8 mouse cellular contexts compared by ENCODE assay signal in genomic region chr16:35022242-35023137, GRCm38 (mm10). TPM values are rescaled to one million over a fixed set of nuclear protein-coding genes. Genes with fewer than 3 reads are reported as not detected.
DNase-seq lines count a peak whose midpoint lies in the region; ATAC-seq and TF ChIP-seq lines count a peak whose summit lies in the region.

Gene Hacd2 (plus strand): TSS chr16:35022428.

- H3K27ac ChIP-seq in ES-Bruce4 (ENCODE audit: insufficient read depth, low read length): no peak within 1 kb of the TSS
- peak within 1 kb of the TSS; percentile 76 for H3K27ac ChIP-seq in forebrain, embryonic 14.5 days (ENCODE audit: low read depth, low read length)
- peak within 1 kb of the TSS; percentile 88 for H3K27ac ChIP-seq in neural tube, embryonic 15.5 days (replicated peaks)

- peak within 1 kb of the TSS; percentile 97 for H3K9ac ChIP-seq in ES-Bruce4 (ENCODE audit: low read depth, poor library complexity, severe bottlenecking)
- peak within 1 kb of the TSS; percentile 84 for H3K9ac ChIP-seq in forebrain, embryonic 14.5 days (ENCODE audit: low read length)
- peak within 1 kb of the TSS; percentile 88 for H3K9ac ChIP-seq in neural tube, embryonic 15.5 days (replicated peaks)

- H3K4me2 ChIP-seq in forebrain, embryonic 14.5 days (ENCODE audit: low read length): peak within 1 kb of the TSS; percentile 65
- peak within 1 kb of the TSS; percentile 77 for H3K4me2 ChIP-seq in neural tube, embryonic 15.5 days

- no peaks in the 10 kb centered on the region for H3K27me3 ChIP-seq in ES-Bruce4 (ENCODE audit: control insufficient read depth, insufficient read depth, low read length, poor library complexity, severe bottlenecking)
- H3K27me3 ChIP-seq in forebrain, embryonic 14.5 days (replicated peaks; ENCODE audit: control insufficient read depth, insufficient read depth, low read length): 0 out of 2 replicates have a peak, but pooled peaks cover 7% of the 10 kb centered on the region
- peaks cover 22% of the 10 kb centered on the region for H3K27me3 ChIP-seq in neural tube, embryonic 15.5 days (replicated peaks)

- peak; percentile 96 for ATAC-seq in cerebellum, adult (ENCODE audit: insufficient number of reproducible peaks, low FRiP score, low TSS enrichment)
- peak; percentile 99 for ATAC-seq in forebrain, embryonic 14.5 days
- peak; percentile 99 for ATAC-seq in neural tube, embryonic 15.5 days (ENCODE audit: low FRiP score)

- no peaks in the 10 kb centered on the region for H3K9me3 ChIP-seq in ES-Bruce4 (replicated peaks; ENCODE audit: control insufficient read depth, insufficient read depth, low read length, poor library complexity, severe bottlenecking)
- H3K9me3 ChIP-seq in forebrain, embryonic 14.5 days (replicated peaks; ENCODE audit: control insufficient read depth, low read length): no peaks in the 10 kb centered on the region
- no peaks in the 10 kb centered on the region for H3K9me3 ChIP-seq in neural tube, embryonic 15.5 days (replicated peaks)

- H3K36me3 ChIP-seq in ES-Bruce4 (ENCODE audit: control insufficient read depth, insufficient read depth, low read length, poor library complexity, severe bottlenecking): peaks cover 8% of the 10 kb centered on the region
- peaks cover 3% of the 10 kb centered on the region; the same call in 1 of the 2 replicates for H3K36me3 ChIP-seq in forebrain, embryonic 14.5 days (ENCODE audit: control insufficient read depth, insufficient read depth, low read length)
- H3K36me3 ChIP-seq in neural tube, embryonic 15.5 days: peaks cover 3% of the 10 kb centered on the region; the same call in 1 of the 2 replicates

- TF ChIP-seq CTCF in ES-Bruce4 (IDR thresholded peaks at IDR 0.05; ENCODE audit: low read depth, low read length): no peak

- peak; percentile 30 for TF ChIP-seq POLR2A in ES-Bruce4 (IDR thresholded peaks at IDR 0.05; ENCODE audit: insufficient read depth, low read length)

- no peaks in the 10 kb centered on the region for H3K4me1 ChIP-seq in ES-Bruce4 (ENCODE audit: control insufficient read depth, insufficient read depth, low read length)
- no peaks in the 10 kb centered on the region for H3K4me1 ChIP-seq in forebrain, embryonic 14.5 days (ENCODE audit: control insufficient read depth, insufficient read depth, low read length)
- H3K4me1 ChIP-seq in neural tube, embryonic 15.5 days: peaks cover 12% of the 10 kb centered on the region

- intact Hi-C loops in heart, postnatal 14 days (cut with DNase I): no loop called here

- under 1% methylated on average over 82 of the region's 97 CpGs for WGBS in forebrain, embryonic 14.5 days
- WGBS in neural tube, embryonic 15.5 days: under 1% methylated on average over 84 of the region's 97 CpGs

- peak within 1 kb of the TSS; percentile 86 for H3K4me3 ChIP-seq in ES-Bruce4 (ENCODE audit: low read depth, low read length)
- H3K4me3 ChIP-seq in forebrain, embryonic 14.5 days (ENCODE audit: low read depth, low read length): peak within 1 kb of the TSS; percentile 90
- peak within 1 kb of the TSS; percentile 91 for H3K4me3 ChIP-seq in neural tube, embryonic 15.5 days (replicated peaks)

- peak; percentile 97 for DNase-seq in forebrain, embryonic 14.5 days (ENCODE audit: low spot score)
- DNase-seq in heart, postnatal 14 days: peak; percentile 95
- DNase-seq in layer of hippocampus, adult 11-12 months (ENCODE audit: low spot score): peak; percentile 94
- DNase-seq in lung, adult 18-20 months: peak; percentile 96
- peak; percentile 96 for DNase-seq in testis, postnatal 14 days (ENCODE audit: low spot score)

- 0 out of 2 replicates have a peak, but pooled peaks have one; percentile 15 for TF ChIP-seq EP300 in ES-Bruce4 (IDR thresholded peaks at IDR 0.05; ENCODE audit: insufficient read depth, low read depth, low read length)

RNA-seq across cellular contexts. Expression of gene Hacd2, which starts in this region (rescaled TPM):
- polyA plus RNA-seq in ES-Bruce4 (2011; ENCODE audit: insufficient read depth, insufficient read length, low read depth, missing spikeins): 85.0 and 87.6 TPM in 2 replicates
- polyA plus RNA-seq in forebrain, embryonic 14.5 days (2014; fragmentation: Nextera tagmentation; extraction: Ambion mirVana): 19.8 and 32.1 TPM in 2 replicates
- 1 to 10 TPM; 8.3 to 8.5 TPM for total RNA-seq in heart, postnatal 14 days (2021)
- polyA plus RNA-seq in neural tube, embryonic 15.5 days (2015; fragmentation: Nextera tagmentation; extraction: Ambion mirVana): 49.1 and 55.2 TPM in 2 replicates
